Mouse (Mus musculus) urinary bladder, postnatal 36 days (tissue): ENCODE results near the gene Eif3j1.
"Not testable (repeated sequence)": the region's sequence is repeated elsewhere in the genome, so short reads cannot be mapped to it uniquely, and the experiment has no call there.

Experiments
- DNase-seq, 2 experiments: peaks; one replicate each; pipeline ENCODE4 v3.0.0; 2022; ENCODE audit warnings: low spot score in 2 of 2, mixed read lengths in 1 of 2

The Eif3j1 gene

DNA sequence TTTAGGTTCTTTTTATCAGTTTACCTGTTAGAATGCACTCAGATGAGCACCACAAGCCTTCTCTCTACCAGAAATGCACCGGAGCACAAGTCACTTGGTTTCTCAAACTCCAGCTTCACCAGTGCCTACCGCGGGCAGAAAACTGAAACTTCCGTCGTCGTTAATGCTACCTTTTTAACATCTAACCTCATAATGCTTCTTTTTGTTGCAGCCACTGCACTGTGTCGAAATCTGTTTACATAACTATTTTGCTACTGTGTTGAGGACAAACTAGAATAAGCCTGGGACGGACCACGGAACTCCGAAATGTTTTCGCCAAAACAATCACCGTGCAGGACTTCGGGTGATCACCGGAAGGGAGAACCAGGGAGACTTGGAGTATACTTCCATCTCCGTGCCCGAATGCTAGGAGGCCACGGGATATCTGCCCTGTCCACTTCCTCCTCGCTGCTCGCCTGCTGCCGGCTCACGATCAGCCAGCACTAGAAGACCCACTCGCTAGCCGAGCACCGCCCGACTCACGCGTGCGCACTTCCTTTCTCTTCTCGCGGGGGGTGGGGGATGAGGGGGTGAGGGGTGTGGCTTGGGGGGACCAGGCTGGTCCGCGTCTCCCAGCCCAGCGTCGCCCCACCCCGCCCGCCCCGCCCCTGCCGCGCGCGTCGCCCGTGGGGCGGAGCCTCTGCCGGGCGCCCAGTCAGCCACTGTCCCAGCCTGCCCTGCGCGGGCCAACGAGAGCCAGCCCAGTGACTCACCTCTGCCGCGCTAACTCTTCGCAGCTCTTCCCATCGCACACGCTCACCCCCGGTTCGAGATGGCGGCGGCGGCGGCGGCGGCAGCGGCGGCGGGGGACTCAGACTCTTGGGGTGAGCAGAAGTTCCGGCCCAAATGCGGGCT lies at the start of gene Eif3j1:
Gene Eif3j1 (plus strand): TSS at position 685 of the 894 bp plus-strand sequence.
- peak; percentile 83 to 87 for DNase-seq

DNA sequence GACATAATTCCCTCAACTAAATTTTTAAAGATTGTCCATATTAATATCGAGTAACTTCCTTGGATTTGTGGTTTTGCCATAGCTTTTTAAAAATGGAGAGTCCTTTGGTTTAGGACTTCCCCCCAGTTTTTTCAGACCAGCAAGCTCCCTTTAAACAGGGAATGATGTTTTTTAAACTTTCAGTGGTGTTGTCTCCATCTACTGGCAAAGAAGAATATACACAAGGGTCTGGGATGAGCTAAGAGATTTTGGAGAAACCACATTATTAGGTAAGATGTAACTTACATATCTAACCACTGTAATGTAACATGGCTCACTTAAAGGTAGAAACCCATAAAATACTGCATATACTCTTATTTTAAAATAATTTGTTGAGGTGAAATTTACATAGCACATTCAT lies 32.6 kb upstream of the Eif3j1 start:
- DNase-seq, result no peak

DNA sequence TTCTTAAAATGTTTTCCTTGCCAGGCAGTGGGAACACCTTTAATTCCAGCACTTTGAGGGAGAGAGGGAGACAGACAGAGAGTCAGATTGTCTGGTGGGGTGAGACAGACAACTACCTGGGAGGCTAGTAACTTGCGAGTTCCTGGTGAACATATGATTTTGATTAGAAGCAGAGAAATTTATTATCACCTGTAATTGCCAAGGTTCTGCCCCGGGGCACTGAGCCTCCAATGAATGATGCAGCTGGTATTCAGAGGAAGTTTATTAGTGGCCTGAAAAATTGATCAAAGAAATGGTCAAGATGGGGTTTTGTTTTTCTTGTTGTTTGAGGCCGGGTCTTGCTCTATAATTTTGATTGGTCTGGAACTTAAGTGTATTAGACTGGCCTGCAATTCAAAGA lies 19.5 kb upstream of the Eif3j1 start:
- DNase-seq, result no peak

DNA sequence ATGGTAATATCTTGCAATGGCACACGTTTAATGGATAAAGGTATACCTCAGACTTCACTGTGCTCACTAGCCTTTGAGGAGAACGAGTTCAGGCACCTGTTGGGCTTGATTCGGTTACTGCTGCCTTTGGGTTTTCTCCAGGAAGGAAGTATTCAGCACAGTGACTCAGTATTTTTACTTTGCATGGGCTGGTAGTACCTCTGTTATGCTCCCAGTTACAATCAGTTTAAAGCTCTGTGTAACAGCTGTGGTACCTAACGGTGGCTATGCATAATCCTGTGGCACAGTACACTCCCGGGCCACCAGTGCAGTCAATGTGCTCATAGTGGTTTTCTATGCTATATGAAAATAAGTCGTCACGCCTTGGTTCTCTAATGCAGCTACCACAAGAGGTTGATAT lies 16.9 kb upstream of the Eif3j1 start:
- no peak for DNase-seq

DNA sequence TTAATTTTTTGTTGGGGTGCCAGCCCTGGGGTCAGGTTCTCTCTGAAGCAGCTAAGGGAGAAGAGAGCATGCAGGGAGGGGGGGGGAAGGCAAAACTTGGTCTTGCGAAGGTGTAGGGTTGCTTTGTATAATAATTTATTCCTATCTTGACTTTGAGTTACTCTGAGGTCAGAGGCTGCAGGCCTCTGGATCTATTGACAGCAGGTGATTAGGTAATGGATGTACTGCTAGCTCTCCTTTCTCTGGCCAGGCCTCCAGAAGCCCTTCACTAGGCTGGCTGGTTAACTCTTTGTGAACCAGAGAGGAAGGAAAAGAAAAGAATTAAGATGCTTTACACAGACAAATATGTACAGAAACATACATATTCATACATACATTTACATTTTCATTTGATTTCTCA lies 9.6 kb upstream of the Eif3j1 start:
- no peak for DNase-seq

DNA sequence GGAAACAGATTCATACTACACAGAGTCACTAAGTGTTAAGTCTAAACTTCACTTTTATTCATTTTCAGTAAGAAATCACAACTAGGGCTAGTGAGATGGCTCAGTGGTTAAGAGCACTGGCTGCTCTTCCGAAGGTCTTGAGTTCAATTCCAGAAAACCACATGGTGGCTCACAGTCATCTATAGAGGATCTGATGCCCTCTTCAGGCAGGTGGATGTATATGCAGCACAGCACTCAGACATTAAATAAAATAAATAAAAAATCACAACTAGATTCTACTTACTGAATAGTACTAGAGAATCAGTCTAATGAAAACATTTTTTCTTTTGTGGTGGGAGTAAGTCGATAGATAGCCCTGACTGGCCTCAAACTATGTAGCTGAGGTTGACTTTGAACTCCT lies 6.1 kb upstream of the Eif3j1 start:
- no peak for DNase-seq

DNA sequence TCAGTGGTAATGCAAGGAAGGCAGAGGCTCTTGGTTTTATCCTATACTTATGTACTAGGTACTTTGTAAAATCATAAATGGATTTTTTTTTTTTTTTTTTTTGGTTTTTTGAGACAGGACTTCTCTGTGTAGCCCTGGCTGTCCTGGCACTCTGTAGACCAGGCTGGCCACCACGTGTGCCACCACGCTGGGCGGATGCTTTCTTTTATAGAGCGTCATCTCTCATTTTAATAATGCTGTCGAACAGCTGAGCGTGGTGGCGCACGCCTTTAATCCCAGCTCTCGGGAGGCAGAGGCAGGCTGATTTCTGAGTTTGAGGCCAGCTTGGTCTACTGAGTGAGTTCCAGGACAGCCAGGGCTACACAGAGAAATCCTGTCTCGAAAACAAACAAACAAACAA lies 1.3 kb upstream of the Eif3j1 start:
- not testable (repeated sequence) for DNase-seq

DNA sequence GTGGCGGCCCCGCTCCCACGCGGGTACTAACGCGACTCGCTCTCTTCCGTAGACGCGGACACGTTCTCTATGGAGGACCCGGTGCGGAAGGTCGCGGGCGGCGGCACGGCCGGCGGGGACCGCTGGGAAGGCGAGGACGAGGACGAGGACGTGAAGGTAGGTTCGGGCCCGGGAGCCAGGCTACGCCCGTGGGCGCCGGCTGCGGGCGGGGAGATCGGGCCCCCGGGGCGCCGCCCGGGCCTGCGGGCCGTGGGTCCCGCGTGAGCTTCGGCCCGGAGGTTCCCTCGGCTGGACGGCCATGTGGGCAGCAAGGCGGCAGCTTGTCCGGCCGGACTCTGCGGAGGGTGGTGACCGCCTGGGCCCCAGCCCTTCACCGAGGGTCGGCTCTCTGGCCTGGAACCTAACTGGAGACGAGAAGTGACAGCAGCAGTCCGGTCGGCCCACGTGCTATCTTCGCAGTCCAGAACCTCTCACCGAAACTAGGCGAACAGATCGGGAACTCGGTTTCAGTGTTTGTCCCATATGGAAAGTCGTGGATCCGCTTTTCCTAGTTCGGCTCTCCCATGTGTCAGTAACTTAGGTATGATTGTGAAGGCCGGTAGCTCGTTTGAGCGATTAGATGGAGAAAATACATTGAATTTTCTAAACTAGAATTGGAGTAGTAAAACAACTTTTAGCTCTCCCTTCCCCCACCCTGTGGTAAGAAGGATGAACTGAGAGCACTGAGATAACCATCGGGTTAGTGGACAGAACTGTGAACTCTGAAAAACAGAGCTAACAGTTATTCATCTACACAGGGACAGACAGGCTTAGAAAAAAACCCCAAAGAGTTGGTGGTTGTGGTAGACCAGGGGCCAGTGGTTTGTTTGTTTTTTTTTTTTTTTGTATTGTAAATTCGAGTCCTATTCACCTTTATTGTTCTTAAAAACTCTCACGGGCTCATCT lies 682 bp downstream of the Eif3j1 start:
- peak; percentile 42 to 46 for DNase-seq

DNA sequence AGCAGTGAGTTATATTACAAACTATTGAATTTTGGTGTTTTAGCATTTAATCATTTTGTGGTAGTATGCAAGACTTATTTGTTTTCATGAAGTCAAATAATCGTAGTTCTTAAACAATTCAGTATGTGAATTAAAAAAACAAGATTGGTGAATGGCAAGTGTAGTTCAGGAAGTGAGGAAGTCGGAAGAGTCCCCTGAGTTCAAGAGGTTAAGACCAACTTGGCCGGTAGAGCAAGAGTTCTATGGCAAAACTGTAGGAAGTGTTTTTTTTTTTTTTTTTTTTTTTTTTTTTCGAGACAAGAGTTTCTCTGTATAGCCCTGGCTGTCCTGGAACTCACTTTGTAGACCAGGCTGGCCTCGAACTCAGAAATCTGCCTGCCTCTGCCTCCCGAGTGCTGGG lies 3.6 kb downstream of the Eif3j1 start:
- no peak for DNase-seq

DNA sequence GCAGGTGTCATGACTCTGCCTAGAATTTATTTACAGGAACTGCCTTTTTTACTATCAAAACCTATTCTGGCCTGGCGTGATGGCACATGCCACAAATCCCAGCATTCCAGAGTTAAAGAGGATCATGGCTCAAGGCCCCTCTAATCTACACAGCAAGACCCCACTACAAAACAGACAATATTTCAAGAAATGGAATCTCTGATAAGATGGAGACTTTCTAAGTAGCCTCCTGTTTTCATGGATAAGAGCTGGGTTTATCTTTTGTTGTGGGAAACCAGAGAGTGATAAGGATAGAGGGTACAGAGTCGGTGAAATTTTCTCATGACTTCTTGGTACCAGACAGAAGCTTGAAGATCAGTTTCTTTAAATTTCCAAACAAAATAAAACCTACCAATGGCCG lies 7.7 kb downstream of the Eif3j1 start:
- no peak for DNase-seq

DNA sequence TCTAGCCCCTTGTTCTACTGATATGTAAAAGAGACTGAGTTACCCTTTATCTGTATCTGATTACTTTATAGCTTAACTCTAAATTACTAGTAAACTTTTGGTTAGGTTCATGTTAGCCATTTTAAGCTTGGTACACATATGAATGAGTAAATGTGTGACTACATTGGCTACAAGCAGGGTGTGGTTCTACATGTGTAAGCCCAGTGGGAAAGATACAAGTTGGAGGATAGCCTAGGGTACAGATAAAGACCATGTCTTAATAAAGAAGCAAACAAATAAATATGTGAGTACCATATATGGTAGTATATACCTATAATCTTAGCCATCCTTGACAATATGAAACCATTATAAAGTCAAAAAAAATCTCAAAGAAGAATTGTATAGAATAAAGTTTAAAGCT lies 15.6 kb downstream of the Eif3j1 start:
- DNase-seq, result no peak

DNA sequence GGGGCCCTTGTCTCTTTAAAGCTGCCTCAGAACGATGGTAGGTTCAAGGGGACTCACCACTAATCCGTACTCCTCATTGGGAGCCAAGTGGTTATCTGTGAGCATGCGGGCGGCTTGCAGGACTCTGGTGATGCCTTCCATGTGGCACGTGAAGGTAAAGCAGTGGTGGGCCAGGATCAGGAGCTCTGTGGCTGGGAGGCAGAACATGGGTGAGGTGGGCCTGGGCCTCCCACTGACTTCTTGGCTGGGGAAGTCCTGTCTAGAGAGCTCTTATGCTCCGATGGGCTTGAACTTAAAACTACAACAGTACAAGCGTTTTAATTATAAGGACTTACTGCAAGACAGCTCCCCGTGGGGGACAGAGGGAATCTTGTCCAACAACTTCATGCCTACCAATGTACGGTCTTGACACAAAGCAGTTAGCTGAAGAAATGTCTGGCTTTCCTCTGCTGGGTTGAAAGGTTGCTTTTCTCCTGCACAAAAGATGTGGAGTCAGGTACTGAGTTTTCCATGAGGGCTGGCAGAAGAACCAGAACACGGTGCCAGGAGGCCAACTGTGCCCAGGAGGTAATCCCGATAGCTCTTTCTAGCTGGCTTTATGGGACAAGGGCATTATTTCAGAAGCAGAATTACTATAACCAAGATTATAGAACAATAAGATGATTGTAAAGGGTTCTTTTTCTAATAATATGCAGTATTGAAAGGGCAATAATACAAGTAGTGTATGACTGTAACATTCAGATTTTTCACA lies 31.2 kb downstream of the Eif3j1 start:
- DNase-seq, result no peak

DNA sequence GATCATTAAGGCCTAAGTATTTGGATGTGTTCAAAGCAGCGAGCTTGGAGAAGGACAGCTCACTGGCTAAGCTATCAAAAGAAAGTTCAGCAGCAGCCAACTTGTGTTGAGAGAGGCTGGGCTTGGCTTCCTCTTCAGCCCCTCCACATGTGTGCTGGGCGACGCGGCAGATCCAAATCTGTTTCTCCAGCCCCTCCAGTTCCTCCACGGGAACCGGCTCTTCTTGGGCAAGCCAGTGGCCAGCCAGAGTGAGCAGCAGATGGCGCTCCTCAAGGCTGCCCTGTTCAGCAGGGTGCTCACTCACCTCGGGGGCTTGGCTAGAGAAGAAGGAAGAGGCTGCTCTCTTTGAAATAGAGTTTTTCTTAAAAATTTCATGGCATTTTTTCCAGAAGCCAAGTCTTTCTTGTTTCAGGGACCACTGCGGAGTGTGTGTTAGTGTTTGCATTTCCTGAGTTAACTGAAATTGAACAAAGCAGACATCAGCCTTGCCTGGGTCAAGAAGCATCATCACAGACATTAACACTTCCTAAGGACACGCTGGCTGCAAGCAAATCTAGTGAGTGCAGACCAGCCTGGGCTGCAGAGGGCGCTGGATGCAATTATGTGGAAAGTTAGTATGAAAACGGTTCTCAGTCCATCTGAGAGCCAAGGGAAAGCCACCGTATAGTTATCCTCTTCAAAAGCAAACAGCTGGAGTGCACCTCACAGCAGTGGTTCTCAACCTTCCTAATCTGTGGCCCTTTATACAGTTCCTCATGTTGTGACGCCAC lies 37.0 kb downstream of the Eif3j1 start:
- no peak for DNase-seq

DNA sequence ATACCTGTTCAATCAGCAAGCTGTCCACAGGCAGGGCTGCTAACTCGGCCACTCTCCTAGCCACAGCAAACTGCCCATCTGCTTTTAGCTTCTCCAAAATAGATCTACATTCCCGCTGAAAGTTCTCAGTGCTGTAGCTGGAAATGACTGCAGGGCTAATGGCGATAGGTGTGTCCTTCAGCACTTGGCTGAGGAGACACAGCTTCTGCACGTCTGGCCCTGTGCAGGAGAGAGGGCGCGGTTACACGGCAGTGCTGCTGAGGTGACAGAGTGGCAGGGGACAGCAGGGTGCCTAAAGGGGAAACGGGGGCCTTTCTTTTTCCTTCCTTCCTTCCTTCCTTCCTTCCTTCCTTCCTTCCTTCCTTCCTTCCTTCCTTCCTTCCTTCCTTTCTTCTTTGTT lies 37.9 kb downstream of the Eif3j1 start:
- DNase-seq, result no peak

DNA sequence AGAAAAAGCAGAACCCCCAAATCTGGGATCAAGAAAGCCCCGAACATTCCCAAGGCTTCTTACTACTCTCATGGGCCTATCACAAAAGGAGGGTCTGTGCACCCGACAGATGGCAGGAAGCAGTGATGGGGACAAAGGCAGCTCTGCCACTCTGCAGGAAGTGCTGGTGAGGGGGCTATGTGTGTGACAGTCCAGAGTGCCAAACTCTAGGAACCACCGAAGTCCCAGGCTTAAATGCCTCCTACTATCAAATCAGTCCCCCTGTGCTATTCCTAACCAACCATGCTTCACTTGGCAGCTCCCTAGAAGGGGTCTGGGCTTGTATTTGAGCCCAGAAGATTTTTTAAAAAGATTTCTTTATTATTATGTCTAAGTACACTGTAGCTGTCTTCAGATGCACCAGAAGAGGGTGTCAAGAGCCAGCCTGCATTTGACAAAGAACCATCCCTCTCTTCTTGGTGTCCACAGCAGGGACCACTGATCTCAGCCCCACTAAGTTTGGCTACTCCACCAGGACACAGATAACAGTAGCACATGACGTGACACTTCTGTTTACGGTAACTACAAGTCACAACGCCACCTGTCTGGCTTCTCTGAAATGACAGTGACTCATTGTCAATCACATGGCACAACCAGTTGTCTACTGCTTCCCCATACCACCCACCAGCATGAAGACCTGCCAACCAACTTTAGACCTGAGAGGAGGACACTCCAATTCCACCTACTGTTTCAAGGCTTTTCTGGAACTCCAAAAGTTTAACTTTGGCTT lies 41.0 kb downstream of the Eif3j1 start:
- no peak for DNase-seq

DNA sequence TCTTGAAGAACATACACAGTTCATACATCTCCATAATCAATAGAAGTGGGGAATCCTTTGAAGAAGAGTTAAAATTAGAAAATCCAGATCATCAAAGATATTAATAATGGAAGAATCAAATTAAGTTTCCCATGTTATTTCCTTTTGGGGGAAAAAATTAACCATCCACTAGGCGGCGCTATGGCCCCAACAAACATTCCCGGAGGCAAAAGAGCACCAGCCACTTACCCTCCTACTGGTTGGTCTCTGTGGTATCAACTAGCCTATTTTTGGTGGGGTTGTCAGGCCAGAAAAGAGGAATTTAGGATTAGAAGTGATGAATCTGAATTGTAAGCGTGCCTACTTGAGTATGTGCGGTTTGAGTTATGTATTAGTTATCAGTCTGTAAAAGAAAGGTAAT lies 41.6 kb downstream of the Eif3j1 start:
- peak; percentile 19 to 29 for DNase-seq

DNA sequence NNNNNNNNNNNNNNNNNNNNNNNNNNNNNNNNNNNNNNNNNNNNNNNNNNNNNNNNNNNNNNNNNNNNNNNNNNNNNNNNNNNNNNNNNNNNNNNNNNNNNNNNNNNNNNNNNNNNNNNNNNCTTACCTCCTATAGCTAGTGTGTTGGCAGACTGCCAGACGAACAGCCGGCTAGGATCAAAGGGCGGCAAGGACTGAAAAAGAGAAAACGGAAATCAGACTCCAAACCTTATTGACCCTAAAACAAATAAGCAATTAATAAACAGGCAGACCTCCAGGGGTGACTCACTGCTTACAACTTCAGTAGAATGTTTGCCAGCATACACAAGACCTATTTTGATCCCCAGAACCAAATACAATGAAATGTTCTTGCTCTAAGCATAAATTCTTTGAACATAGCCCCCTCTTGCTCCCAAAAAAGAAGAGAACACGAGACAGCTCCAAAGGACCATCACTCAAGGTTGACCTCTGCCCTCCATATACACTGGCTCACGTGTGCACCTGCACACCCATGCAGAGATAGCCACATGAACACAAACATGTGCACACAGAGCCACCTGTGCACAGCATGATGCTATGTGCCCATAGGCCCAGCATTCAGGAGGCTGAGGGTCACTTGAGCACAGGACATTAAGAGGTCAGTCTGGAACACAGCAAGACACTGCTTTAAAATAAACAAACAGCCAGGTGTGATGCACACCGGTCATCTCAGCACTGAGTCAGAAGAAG lies 53.5 kb downstream of the Eif3j1 start:
- DNase-seq, result no peak

DNA sequence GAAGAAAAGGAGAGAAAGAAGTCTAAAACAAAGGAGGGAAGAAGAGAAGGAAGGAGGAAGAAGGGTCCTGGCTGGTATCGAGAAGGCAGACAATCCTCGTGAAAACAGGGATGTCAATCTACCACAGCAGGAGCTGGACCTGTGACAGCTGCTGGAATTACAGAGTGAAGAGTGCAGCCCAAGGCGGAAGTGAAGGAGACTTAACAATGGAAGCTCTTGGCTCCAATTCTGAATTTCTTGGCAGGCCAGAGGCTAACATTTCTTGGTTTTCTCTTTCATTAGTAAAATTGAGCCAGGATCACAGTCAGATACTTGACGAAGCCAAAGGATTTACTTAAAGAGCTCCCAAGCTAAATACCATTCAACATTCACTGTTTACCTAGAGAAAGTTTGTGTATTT lies 58.1 kb downstream of the Eif3j1 start:
- DNase-seq, result no peak

DNA sequence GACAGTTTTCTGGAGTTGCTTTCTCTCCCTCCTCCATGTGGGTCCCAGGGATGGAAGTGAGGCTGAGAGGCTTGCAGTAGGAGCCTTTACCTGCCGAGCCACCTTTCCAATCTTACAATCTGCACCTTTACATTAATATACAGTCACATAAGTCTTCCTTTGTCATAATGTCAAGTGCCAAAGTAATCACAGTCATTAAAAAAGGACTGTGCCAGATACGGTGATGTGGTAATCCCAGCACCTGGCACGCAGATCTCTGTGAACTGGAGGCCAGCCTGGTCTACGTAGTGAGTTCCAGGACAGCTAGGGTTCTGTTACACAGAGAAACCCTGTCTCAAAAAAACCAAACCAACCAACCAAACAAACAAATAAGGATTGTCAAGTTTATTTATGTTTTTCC lies 65.5 kb downstream of the Eif3j1 start:
- DNase-seq, result no peak

DNA sequence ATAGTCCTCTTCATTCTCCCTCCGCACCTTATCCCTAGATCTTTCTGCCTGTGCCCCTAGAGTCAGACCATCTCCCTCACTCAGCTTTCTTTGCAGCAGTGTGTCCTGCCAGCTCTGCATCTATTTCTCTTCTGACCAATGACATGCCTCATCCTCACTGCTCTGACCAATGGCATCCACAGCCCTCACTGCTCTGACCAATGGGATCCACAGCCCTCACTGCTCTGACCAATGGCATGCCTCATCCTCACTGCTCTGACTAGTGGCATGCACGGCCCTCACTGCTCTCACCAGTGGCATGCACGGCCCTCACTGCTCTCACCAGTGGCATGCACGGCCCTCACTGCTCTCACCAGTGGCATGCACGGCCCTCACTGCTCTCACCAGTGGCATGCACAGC lies 69.3 kb downstream of the Eif3j1 start:
- not testable (repeated sequence) for DNase-seq
